Mouse (Mus musculus) adrenal gland, adult 8-10 months (tissue): ENCODE results near the gene Vmn1r34. TPM values are rescaled to one million over a fixed set of nuclear protein-coding genes. Genes with fewer than 3 reads are reported as not detected.
"Not testable (repeated sequence)": the region's sequence is repeated elsewhere in the genome, so short reads cannot be mapped to it uniquely, and the experiment has no call there.

ENCODE experiments used
- DNase-seq: peaks from one replicate; pipeline ENCODE4 v3.0.0; 2022
- total RNA-seq, 4 experiments: library from RNA; stranded (reverse); gene quantifications; 2 replicates each; pipeline ENCODE4 v1.2.4; 2022

Gene Vmn1r34
- total RNA-seq, result not detected

DNA sequence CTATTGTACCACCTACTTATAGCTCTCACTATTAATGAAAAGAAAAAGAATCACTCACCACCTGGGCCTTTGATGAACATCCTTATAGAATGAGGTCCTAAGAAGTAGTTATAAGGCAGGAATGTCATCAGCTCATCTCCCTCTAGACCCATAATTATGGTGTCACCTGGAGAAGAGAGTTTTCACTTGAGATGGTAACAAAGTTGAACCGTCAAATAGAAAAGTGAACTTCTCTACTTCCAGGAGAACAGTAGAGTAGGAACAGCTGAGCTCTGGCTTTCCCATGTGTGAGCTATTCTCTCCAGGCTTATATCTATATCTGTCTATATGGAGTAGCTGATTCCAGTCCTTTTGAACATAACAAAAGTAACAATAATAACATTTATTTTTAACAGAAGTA, at the start of gene Vmn1r34:
TSS of gene Vmn1r34 (minus strand) at position 101 of the 400 bp plus-strand sequence.
- DNase-seq, result no peak

GRCm38 (mm10) chr6:66685806-66686205, 42.1 kb upstream of the Vmn1r34 start, which contains the start of gene Vmn1r35:
Gene Vmn1r35 (minus strand): TSS chr6:66685906.
- DNase-seq, result no peak

DNA sequence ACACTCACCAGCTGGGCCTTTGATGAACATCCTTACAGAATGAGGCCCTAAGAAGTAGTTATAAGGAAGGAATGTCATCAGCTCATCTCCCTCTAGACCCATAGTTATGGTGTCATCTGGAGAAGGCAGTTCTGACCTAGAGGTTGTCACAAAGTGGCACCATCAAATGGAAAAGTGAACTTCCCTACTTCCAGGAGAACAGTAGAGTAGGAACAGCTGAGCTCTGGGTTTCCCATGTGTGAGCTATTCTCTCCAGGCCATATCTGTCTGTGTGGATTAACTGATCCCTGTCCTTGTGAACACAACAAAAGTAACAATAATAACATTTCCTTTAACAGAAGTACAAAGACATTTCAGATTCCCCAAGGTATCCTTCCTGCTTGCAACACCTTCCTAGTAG, 25.5 kb downstream of the Vmn1r34 start, which contains the start of gene Vmn1r33:
TSS of gene Vmn1r33 (minus strand) at position 101 of the 400 bp plus-strand sequence.
- not testable (repeated sequence) for DNase-seq

- DNase-seq, result no peak
Measured at GRCm38 (mm10) chr6:66595804-66596203, 47.9 kb downstream of the Vmn1r34 start.

Other genes with a start within 250 kb of the Vmn1r34 start
- 1 to 10 TPM; 4.9 to 6.1 (median 5.2) TPM for gene Mad2l1, start 108.5 kb downstream of the Vmn1r34 start, total RNA-seq
- gene Vmn1r32, start 83.8 kb downstream of the Vmn1r34 start, total RNA-seq, result not detected
- gene Vmn1r33, start 25.6 kb downstream of the Vmn1r34 start, total RNA-seq, result not detected
- not detected for gene Vmn1r35, start 42.0 kb upstream of the Vmn1r34 start, total RNA-seq
- gene Vmn1r36, start 75.3 kb upstream of the Vmn1r34 start, total RNA-seq, result not detected
- not detected for gene Vmn1r37, start 85.5 kb upstream of the Vmn1r34 start, total RNA-seq
- not detected for gene Vmn1r38, start 138.7 kb upstream of the Vmn1r34 start, total RNA-seq
- not detected for gene Vmn1r39, start 166.7 kb upstream of the Vmn1r34 start, total RNA-seq